Mouse (Mus musculus) CH12.LX (cell line): ENCODE data around the gene Prr23a2. TPM values are rescaled to one million over a fixed set of nuclear protein-coding genes. Genes with fewer than 3 reads are reported as not detected.
A peak's percentile ranks its signal among the peaks of the same experiment; 100 is the strongest.
"Not testable (repeated sequence)": the region's sequence is repeated elsewhere in the genome, so short reads cannot be mapped to it uniquely, and the experiment has no call there.

Experiments used
- DNase-seq: peaks from one replicate; pipeline ENCODE4 v3.0.0-alpha.2; 2013; ENCODE audit errors: extremely low read depth
- H3K27ac ChIP-seq: 2 replicates; pipeline ENCODE4 v1.5.1; 2012; ENCODE audit warnings: low read depth, mild to moderate bottlenecking, control low read depth, moderate library complexity; ENCODE audit not compliant: insufficient read depth
- H3K27me3 ChIP-seq: replicated peaks from 2 replicates; pipeline ENCODE3; 2012; ENCODE audit warnings: inconsistent platforms
- H3K36me3 ChIP-seq, 2 experiments: replicated peaks in 1 of 2; 2 replicates each; pipeline versions ENCODE3 to v1.6.1; 2012; ENCODE audit warnings: inconsistent platforms in 1 of 2, low read length in 1 of 2, mild to moderate bottlenecking in 1 of 2, mixed read lengths in 1 of 2, moderate library complexity in 1 of 2; ENCODE audit not compliant: control insufficient read depth in 1 of 2, insufficient read depth in 1 of 2
- H3K4me1 ChIP-seq, 2 experiments: 2 replicates each; pipeline ENCODE4 v1.6.1; 2012; ENCODE audit warnings: inconsistent platforms in 1 of 2, moderate library complexity in 1 of 2; ENCODE audit not compliant: insufficient read depth in 2 of 2, control insufficient read depth in 1 of 2
- H3K4me2 ChIP-seq: 2 replicates; pipeline ENCODE4 v1.6.1; 2012; ENCODE audit warnings: low read depth, mild to moderate bottlenecking, control low read depth; ENCODE audit not compliant: poor library complexity, insufficient read depth, severe bottlenecking
- H3K4me3 ChIP-seq, 3 experiments: fragments of 150-350 bp in 1 of 3; sonication (generic) in 1 of 3; replicated peaks in 1 of 3; 2 replicates each; pipeline versions ENCODE3 to v1.5.1; 2011 to 2012; ENCODE audit warnings: low read depth in 2 of 3, low read length in 2 of 3, mild to moderate bottlenecking in 2 of 3, moderate library complexity in 2 of 3, control low read depth in 1 of 3, improper control_type of control experiment in 1 of 3, inconsistent platforms in 1 of 3, mixed read lengths in 1 of 3; ENCODE audit not compliant: poor library complexity in 1 of 3
- H3K79me2 ChIP-seq: replicated peaks from 2 replicates; pipeline ENCODE4 v1.6.1; 2012; ENCODE audit warnings: mild to moderate bottlenecking, moderate library complexity; ENCODE audit not compliant: control insufficient read depth, poor library complexity, insufficient read depth, severe bottlenecking; ENCODE audit errors: extremely low read depth
- H3K9ac ChIP-seq: 2 replicates; pipeline ENCODE4 v1.6.1; 2012; ENCODE audit warnings: low read depth, mild to moderate bottlenecking, control low read depth, moderate library complexity; ENCODE audit not compliant: insufficient read depth
- H3K9me3 ChIP-seq: replicated peaks from 2 replicates; pipeline ENCODE3; 2012; ENCODE audit warnings: low read length, inconsistent platforms, mixed read lengths
- BHLHE40 ChIP-seq: IDR thresholded peaks from 2 replicates; pipeline ENCODE4 v1.6.1; 2011; ENCODE audit warnings: mild to moderate bottlenecking, low read depth, low read length, improper control_type of control experiment
- CHD1 ChIP-seq: IDR thresholded peaks from 2 replicates; pipeline ENCODE4 v1.6.1; 2012; ENCODE audit warnings: low read depth, low read length, improper control_type of control experiment, inconsistent platforms
- CTCF ChIP-seq, 2 experiments: IDR thresholded peaks in 1 of 2; conservative IDR thresholded peaks in 1 of 2; 2 replicates each; pipeline ENCODE4 v1.5.1; 2011 to 2012; ENCODE audit warnings: low read depth in 2 of 2, low read length in 2 of 2, improper control_type of control experiment in 1 of 2, inconsistent platforms in 1 of 2, mild to moderate bottlenecking in 1 of 2, moderate library complexity in 1 of 2
- ETS1 ChIP-seq: conservative IDR thresholded peaks from 2 replicates; pipeline ENCODE4 v1.6.1; 2012; ENCODE audit warnings: low read depth, mild to moderate bottlenecking, inconsistent platforms, low read length, improper control_type of control experiment, moderate library complexity
- JUN ChIP-seq: IDR thresholded peaks from 2 replicates; pipeline ENCODE4 v1.6.1; 2011; ENCODE audit warnings: low read depth, mild to moderate bottlenecking, low read length, improper control_type of control experiment, moderate library complexity; ENCODE audit not compliant: insufficient read depth
- JUND ChIP-seq: conservative IDR thresholded peaks from 2 replicates; pipeline ENCODE4 v1.6.1; 2011; ENCODE audit warnings: low read depth, low read length, improper control_type of control experiment
- MAZ ChIP-seq: IDR thresholded peaks from 2 replicates; pipeline ENCODE4 v1.6.1; 2012; ENCODE audit warnings: low read depth, mild to moderate bottlenecking, inconsistent platforms, low read length, improper control_type of control experiment, moderate library complexity
- MYC ChIP-seq: IDR thresholded peaks from 2 replicates; pipeline ENCODE4 v1.6.1; 2011; ENCODE audit warnings: low read depth, mild to moderate bottlenecking, improper control_type of control experiment, low read length
- NELFE ChIP-seq: IDR thresholded peaks from 2 replicates; pipeline ENCODE4 v1.6.1; 2011; ENCODE audit warnings: low read depth, low read length, improper control_type of control experiment
- NRF1 ChIP-seq: IDR thresholded peaks from 2 replicates; pipeline ENCODE4 v1.6.1; 2014; ENCODE audit warnings: low read depth, mild to moderate bottlenecking, inconsistent platforms, low read length, improper control_type of control experiment, moderate library complexity
- PAX5 ChIP-seq: IDR thresholded peaks from 2 replicates; pipeline ENCODE4 v1.6.1; 2012; ENCODE audit warnings: low read length, inconsistent platforms, mixed read lengths
- POLR2A ChIP-seq: IDR thresholded peaks from 2 replicates; pipeline ENCODE4 v1.6.1; 2011; ENCODE audit warnings: low read depth, mild to moderate bottlenecking, improper control_type of control experiment, low read length
- RAD21 ChIP-seq: IDR thresholded peaks from 2 replicates; pipeline ENCODE4 v1.6.1; 2011; ENCODE audit warnings: low read depth, mild to moderate bottlenecking, low read length, improper control_type of control experiment, moderate library complexity
- SIN3A ChIP-seq: IDR thresholded peaks from 2 replicates; pipeline ENCODE4 v1.6.1; 2012; ENCODE audit warnings: low read length, improper control_type of control experiment, inconsistent platforms
- SMC3 ChIP-seq: IDR thresholded peaks from 2 replicates; pipeline ENCODE4 v1.6.1; 2011; ENCODE audit warnings: low read depth, low read length, improper control_type of control experiment
- TCF12 ChIP-seq: IDR thresholded peaks from 2 replicates; pipeline ENCODE4 v1.6.1; 2014; ENCODE audit warnings: low read depth, mild to moderate bottlenecking, inconsistent platforms, low read length, improper control_type of control experiment
- UBTF ChIP-seq: IDR thresholded peaks from 2 replicates; pipeline ENCODE4 v1.6.1; 2012; ENCODE audit warnings: low read depth, mild to moderate bottlenecking, inconsistent platforms, low read length, improper control_type of control experiment, moderate library complexity
- USF1 ChIP-seq: IDR thresholded peaks from 2 replicates; pipeline ENCODE4 v1.6.1; 2014; ENCODE audit warnings: low read depth, mild to moderate bottlenecking, inconsistent platforms, low read length, improper control_type of control experiment
- USF2 ChIP-seq: conservative IDR thresholded peaks from 2 replicates; pipeline ENCODE4 v1.6.1; 2011; ENCODE audit warnings: low read depth, low read length, improper control_type of control experiment
- ZKSCAN1 ChIP-seq: IDR thresholded peaks from 2 replicates; pipeline ENCODE4 v1.6.1; 2012; ENCODE audit warnings: low read depth, inconsistent platforms, low read length, improper control_type of control experiment, borderline replicate concordance
- dilution Hi-C: fragments of 300-500 bp; cut with MboI; formaldehyde crosslinking; loops from 2 replicates; pipeline ENCODE4 v1.14.3; 2020; ENCODE audit warnings: low sequenced_read_pairs; ENCODE audit not compliant: extremely low pct_unique_long_range_greater_than_20kb, extremely low pct_ligation_motif_present
- in situ Hi-C: fragments of 300-500 bp; cut with MboI; formaldehyde crosslinking; loops from 3 replicates; pipeline ENCODE4 v1.14.3; 2019; ENCODE audit warnings: low sequenced_read_pairs, low pct_ligation_motif_present, low pct_unique_long_range_greater_than_20kb, mixed read lengths
- polyA plus RNA-seq: library from polyadenylated mRNA; unstranded; fragments of >175 nt; gene quantifications from 2 replicates; pipeline ENCODE4 v1.2.1, GENCODE M21; 2012; ENCODE audit warnings: low read depth; ENCODE audit not compliant: insufficient read length
- total RNA-seq, 2 experiments: library from RNA; depleted of rRNA; stranded (reverse); fragments of 300-350 nt in 1 of 2; fragments of >200 nt in 1 of 2; gene quantifications; 2 replicates each; pipeline ENCODE4 v1.2.3; 2012 to 2014

The Prr23a2 gene
- total and polyA plus RNA-seq, 3 experiments = not detected

DNA sequence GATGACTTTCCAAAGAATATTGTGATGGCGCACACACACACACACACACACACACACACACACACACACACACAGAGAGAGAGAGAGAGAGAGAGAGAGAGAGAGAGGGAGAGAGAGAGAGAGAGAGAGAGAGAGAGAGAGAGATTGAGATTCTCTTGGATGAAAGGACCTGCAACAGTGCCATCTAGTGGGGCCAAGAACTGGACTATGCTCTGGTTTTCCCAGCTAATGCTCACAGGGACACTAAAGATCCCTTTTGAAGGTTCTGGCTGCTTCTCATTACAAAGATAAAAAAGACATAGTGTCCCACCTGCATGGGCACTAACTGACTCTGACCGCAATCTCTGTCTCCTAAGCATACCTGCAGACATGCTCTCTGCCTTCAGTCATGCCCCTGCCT lies 46.8 kb upstream of the Prr23a2 start:
- H3K27ac ChIP-seq, H3K9ac ChIP-seq, H3K4me2 ChIP-seq, H3K9me3 ChIP-seq, H3K4me3 ChIP-seq, H3K79me2 ChIP-seq, H3K36me3 ChIP-seq, H3K4me1 ChIP-seq, dilution Hi-C loops: not testable (repeated sequence)
- peaks cover 39% of the 10 kb centered on the region for H3K27me3 ChIP-seq
- in situ Hi-C loops = loop anchor here (5.0 kb wide), 1 partner anchor 162 kb away; no protein-coding TSS in a partner anchor
- DNase-seq = peak; percentile 21
- TF ChIP-seq RAD21 (peak; percentile 42), CTCF (conservative IDR thresholded peaks at IDR 0.05 in 1 of 2, IDR thresholded peaks at IDR 0.05 in 1 of 2; ENCODE audit: low read depth in 2 of 2, low read length in 2 of 2) (peak in 1 of 2 experiments; percentile 63; a peak in 2 of 4 replicates), SMC3 (peak; percentile 56)

DNA sequence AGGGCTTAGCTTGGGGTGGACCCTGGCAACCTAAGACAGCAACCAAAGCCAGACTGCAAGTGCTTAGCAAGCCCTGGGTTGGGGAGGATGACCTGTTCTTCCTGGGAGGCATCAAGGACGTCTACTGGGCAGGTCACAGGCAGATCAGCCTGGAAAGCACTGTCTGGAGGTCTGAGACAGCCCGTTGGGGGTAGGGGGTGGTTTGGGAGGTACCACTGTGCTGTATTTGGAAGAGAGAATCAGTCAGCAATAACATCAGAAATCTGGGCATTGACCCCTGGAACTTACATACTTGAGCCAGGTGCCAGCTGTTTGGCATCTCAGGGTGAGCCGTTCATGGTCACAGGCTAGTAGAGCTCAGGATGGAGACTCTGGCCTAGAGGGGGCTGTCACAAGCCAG lies 40.2 kb upstream of the Prr23a2 start:
- TF ChIP-seq PAX5 (no peak), POLR2A (no peak), NRF1 (no peak), MAZ (no peak), SIN3A (no peak), USF2 (no peak), CHD1 (no peak), UBTF (no peak), ZKSCAN1 (no peak), USF1 (no peak), NELFE (no peak), BHLHE40 (no peak), SMC3 (no peak), JUN (no peak), JUND (no peak), TCF12 (no peak), ETS1 (no peak), MYC (no peak)

More for the DNA sequence above, 40.2 kb upstream of the Prr23a2 start:
- H3K27ac ChIP-seq = no peak overlapping the region
- peaks cover 48% of the 10 kb centered on the region for H3K27me3 ChIP-seq
- H3K4me3 ChIP-seq = no peak overlapping the region
- H3K36me3 ChIP-seq = no peaks in the 10 kb centered on the region
- DNase-seq = no peak
- H3K79me2 ChIP-seq = no peaks in the 10 kb centered on the region
- in situ Hi-C loops (no loop called here), dilution Hi-C loops (no loop called here)
- no peak overlapping the region for H3K4me2 ChIP-seq
- no peaks in the 10 kb centered on the region for H3K4me1 ChIP-seq
- H3K9me3 ChIP-seq = no peaks in the 10 kb centered on the region
- no peak overlapping the region for H3K9ac ChIP-seq
